Mouse (Mus musculus) forebrain, embryonic 10.5 days (tissue): ENCODE data around the gene Prdm9. TPM values are rescaled to one million over a fixed set of nuclear protein-coding genes. Genes with fewer than 3 reads are reported as not detected.
A peak's percentile ranks its signal among the peaks of the same experiment; 100 is the strongest.
"Not testable (repeated sequence)": the region's sequence is repeated elsewhere in the genome, so short reads cannot be mapped to it uniquely, and the experiment has no call there.

Source experiments
- DNase-seq: peaks from one replicate; pipeline ENCODE4 v3.0.0-alpha.2; 2017; ENCODE audit warnings: low spot score; ENCODE audit errors: extremely low spot score
- H3K27ac ChIP-seq: fragments of 300-500 bp; sonication (generic); 2 replicates; pipeline ENCODE4 v1.5.1; 2016; ENCODE audit warnings: mild to moderate bottlenecking
- H3K27me3 ChIP-seq: fragments of 300-500 bp; sonication (generic); 2 replicates; pipeline ENCODE4 v1.6.1; 2016; ENCODE audit warnings: mild to moderate bottlenecking; ENCODE audit not compliant: poor library complexity, severe bottlenecking
- H3K36me3 ChIP-seq: fragments of 300-500 bp; sonication (generic); replicated peaks from 2 replicates; pipeline ENCODE4 v1.6.1; 2016; ENCODE audit warnings: mild to moderate bottlenecking, moderate library complexity
- H3K4me1 ChIP-seq: fragments of 300-500 bp; sonication (generic); 2 replicates; pipeline ENCODE4 v1.6.1; 2016
- H3K4me3 ChIP-seq: fragments of 300-500 bp; sonication (generic); 2 replicates; pipeline ENCODE4 v1.5.1; 2016; ENCODE audit warnings: mild to moderate bottlenecking, moderate library complexity
- H3K9me3 ChIP-seq: fragments of 300-500 bp; sonication (generic); 2 replicates; pipeline ENCODE4 v1.6.1; 2016; ENCODE audit warnings: mild to moderate bottlenecking, moderate library complexity
- WGBS: fragments of 180-500 bp; shearing (Covaris S2); methylation state at CpG from one replicate; pipeline ENCODE4 v1.1.7; 2016; 5-methylcytosine and 5-hydroxymethylcytosine counted together
- polyA plus RNA-seq: library from polyadenylated mRNA; unstranded; fragments of >200 nt; fragmentation: Nextera tagmentation; extraction: Ambion mirVana; gene quantifications from 2 replicates; pipeline ENCODE4 v1.2.1, GENCODE M21; 2016

The Prdm9 gene
- polyA plus RNA-seq, 1 experiment from 2014 or later: 3.2 TPM

DNA sequence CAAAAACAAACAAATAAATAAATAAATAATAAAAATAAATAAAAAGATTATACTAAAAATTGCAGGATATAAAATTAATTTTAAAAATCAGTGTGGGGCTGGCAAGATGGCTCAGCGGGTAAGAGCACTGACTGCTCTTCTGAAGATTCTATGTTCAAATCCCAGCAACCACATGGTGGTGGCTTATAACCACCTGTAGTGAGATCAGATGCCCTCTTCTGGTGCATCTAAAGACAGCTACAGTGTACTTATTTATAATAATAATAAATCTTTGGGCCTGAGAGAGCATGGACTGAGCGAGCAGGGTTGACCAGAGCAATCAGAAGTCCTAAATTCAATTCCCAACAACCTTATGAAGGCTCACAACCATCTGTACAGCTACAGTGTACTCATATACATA, 4.2 kb downstream of the Prdm9 start:
- WGBS: 95% methylated on average over 2 of the region's 2 CpGs
- H3K4me3 ChIP-seq: no peak overlapping the region
- no peaks in the 10 kb centered on the region for H3K9me3 ChIP-seq
- peaks cover 7% of the 10 kb centered on the region for H3K27me3 ChIP-seq
- no peaks in the 10 kb centered on the region for H3K36me3 ChIP-seq
- peaks cover 10% of the 10 kb centered on the region for H3K4me1 ChIP-seq
- no peak overlapping the region for H3K27ac ChIP-seq
- DNase-seq: no peak

- Histone ChIP-seq H3K4me1 (peaks cover 4% of the 10 kb centered on the region; the same call in 1 of the 2 replicates), H3K27ac (no peak overlapping the region), H3K4me3 (no peak overlapping the region), H3K27me3 (no peaks in the 10 kb centered on the region), H3K36me3 (peaks cover 4% of the 10 kb centered on the region), H3K9me3 (peaks cover 2% of the 10 kb centered on the region; the same call in 1 of the 2 replicates)
- DNase-seq: no peak
- 45% methylated on average over 1 of the region's 1 CpGs for WGBS
These were observed 14.4 kb downstream of the Prdm9 start for GRCm38 (mm10) chr17:15549713-15550112.

GRCm38 (mm10) chr17:15546440-15546839, 17.7 kb downstream of the Prdm9 start:
- no peak overlapping the region for H3K4me3 ChIP-seq
- H3K4me1 ChIP-seq: peaks cover 4% of the 10 kb centered on the region; the same call in 1 of the 2 replicates
- peaks cover 18% of the 10 kb centered on the region for H3K9me3 ChIP-seq
- no peak for DNase-seq
- WGBS: 85% methylated on average over 4 of the region's 4 CpGs
- H3K27ac ChIP-seq: no peak overlapping the region
- H3K36me3 ChIP-seq: peaks cover 5% of the 10 kb centered on the region
- H3K27me3 ChIP-seq: no peaks in the 10 kb centered on the region

- H3K4me1 ChIP-seq, H3K4me3 ChIP-seq, DNase-seq, H3K36me3 ChIP-seq, H3K27ac ChIP-seq, H3K27me3 ChIP-seq: not testable (repeated sequence)
- H3K9me3 ChIP-seq: peaks cover 18% of the 10 kb centered on the region
- WGBS: 66% methylated on average over 4 of the region's 4 CpGs
These were observed 20.3 kb downstream of the Prdm9 start for GRCm38 (mm10) chr17:15543868-15544267.

DNA sequence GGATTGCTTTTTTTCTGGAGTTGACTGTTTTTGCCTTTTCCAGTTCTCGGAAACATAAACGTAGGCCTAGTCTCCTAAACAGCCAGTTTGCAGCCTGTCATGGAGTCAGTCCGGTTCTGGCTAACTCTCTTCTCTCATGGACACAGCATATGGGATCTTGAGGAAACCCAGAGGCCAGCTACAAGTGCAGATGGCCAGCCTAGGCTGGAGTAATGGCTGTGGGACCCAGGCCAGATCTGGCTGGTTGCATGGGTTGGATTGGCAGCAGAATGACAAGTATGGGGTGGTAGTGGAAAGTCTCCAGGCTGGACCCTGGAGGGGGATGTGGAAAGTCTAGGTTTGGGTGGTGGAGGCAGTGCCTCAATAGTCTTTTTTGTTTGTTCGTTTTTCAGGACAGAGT, 23.8 kb downstream of the Prdm9 start:
- Histone ChIP-seq H3K4me1 (peaks cover 9% of the 10 kb centered on the region), H3K27ac (no peak overlapping the region), H3K27me3 (peaks cover 28% of the 10 kb centered on the region), H3K36me3 (peaks cover 5% of the 10 kb centered on the region), H3K4me3 (no peak overlapping the region), H3K9me3 (peaks cover 18% of the 10 kb centered on the region)
- no peak for DNase-seq
- 74% methylated on average over 4 of the region's 4 CpGs for WGBS

DNA sequence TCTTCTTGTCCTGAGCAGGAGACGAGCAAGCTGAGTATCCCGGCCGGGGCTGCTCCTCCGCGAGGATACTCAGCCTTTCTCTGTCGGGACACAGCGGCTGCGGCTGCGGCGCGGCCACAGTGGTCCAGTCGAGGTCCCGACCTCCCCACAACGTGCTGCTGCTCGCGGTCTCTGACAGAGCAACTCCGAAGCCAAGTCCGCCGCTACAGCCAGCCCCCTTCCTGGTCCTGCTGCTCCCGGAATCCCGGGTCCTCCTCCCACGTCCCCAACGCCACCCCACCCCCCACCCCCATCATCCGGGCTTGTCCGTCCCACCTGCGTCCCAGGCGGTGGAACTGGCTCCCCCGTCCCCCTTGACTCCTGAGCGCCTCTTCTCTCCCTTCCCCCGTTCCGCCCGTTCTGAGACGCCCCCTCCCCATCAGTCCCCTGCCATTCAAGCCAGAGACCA, 27.7 kb downstream of the Prdm9 start:
- under 1% methylated on average over 33 of the region's 33 CpGs for WGBS
- Histone ChIP-seq H3K9me3 (no peaks in the 10 kb centered on the region), H3K4me1 (peaks cover 9% of the 10 kb centered on the region), H3K27ac (peak overlapping the region; percentile 70), H3K36me3 (no peaks in the 10 kb centered on the region), H3K27me3 (peaks cover 39% of the 10 kb centered on the region), H3K4me3 (peak overlapping the region; percentile 65)
- DNase-seq: peak; percentile 57

DNA sequence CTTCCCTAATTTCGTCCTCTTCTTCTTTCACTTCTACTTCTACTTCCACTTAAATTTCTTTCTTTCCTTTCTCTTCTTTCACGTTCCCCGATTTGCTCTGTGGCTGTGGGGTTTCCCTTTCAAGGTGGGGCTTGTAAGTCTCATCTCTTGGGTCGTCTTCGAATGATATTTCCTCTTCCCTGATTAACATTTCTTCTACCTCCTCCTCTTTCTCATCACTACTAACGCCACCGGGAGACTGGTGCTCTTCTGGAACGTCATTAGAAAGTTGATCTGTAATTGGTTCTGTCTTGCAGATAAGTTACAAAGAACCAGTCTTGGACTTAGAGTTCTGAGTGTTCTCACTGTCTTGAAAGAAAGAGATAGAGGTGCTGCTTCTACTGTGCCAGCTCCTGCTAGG, 28.2 kb downstream of the Prdm9 start:
- Histone ChIP-seq H3K36me3 (no peaks in the 10 kb centered on the region), H3K27ac (no peak overlapping the region), H3K27me3 (peaks cover 39% of the 10 kb centered on the region), H3K9me3 (no peaks in the 10 kb centered on the region), H3K4me1 (peaks cover 9% of the 10 kb centered on the region), H3K4me3 (peak overlapping the region; percentile 65)
- DNase-seq: no peak
- 18% methylated on average over 8 of the region's 8 CpGs for WGBS

GRCm38 (mm10) chr17:15535162-15535800, 28.9 kb downstream of the Prdm9 start:
- no peak overlapping the region for H3K4me3 ChIP-seq
- WGBS: 72% methylated on average over 11 of the region's 11 CpGs
- no peaks in the 10 kb centered on the region for H3K9me3 ChIP-seq
- no peak overlapping the region for H3K27ac ChIP-seq
- peaks cover 39% of the 10 kb centered on the region for H3K27me3 ChIP-seq
- peaks cover 13% of the 10 kb centered on the region for H3K4me1 ChIP-seq
- DNase-seq: no peak
- no peaks in the 10 kb centered on the region for H3K36me3 ChIP-seq

GRCm38 (mm10) chr17:15530141-15530540, 34.0 kb downstream of the Prdm9 start:
- no peaks in the 10 kb centered on the region for H3K9me3 ChIP-seq
- no peak overlapping the region for H3K27ac ChIP-seq
- 7% methylated on average over 5 of the region's 5 CpGs for WGBS
- H3K27me3 ChIP-seq: peaks cover 9% of the 10 kb centered on the region
- H3K4me3 ChIP-seq: no peak overlapping the region
- peak; percentile 28 for DNase-seq
- H3K4me1 ChIP-seq: peaks cover 34% of the 10 kb centered on the region
- H3K36me3 ChIP-seq: peaks cover 7% of the 10 kb centered on the region

DNA sequence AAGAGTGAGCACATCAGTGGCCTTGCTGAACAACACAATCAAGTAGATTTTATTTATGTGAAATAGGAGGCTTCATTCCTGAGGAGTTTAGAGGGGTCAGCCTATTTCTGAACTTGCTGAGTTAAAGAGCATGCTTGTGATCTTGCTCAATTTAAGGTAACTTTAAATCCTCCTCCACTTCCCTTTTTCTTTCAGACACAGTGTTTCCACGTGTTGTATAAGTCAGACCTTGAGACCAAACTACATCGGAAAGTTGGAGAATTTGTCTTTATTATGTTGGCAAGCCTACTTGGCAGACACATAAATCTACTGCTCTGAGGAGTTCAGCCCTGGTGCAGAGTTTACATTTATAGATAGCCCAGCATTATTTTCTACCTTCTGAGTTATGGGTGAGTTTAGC, 35.3 kb downstream of the Prdm9 start:
- Histone ChIP-seq H3K4me3 (no peak overlapping the region), H3K4me1 (peaks cover 34% of the 10 kb centered on the region), H3K9me3 (no peaks in the 10 kb centered on the region), H3K27ac (no peak overlapping the region), H3K36me3 (peaks cover 19% of the 10 kb centered on the region), H3K27me3 (no peaks in the 10 kb centered on the region; the same call in 1 of the 2 replicates)
- WGBS: 85% methylated on average over 2 of the region's 2 CpGs
- DNase-seq: no peak

DNA sequence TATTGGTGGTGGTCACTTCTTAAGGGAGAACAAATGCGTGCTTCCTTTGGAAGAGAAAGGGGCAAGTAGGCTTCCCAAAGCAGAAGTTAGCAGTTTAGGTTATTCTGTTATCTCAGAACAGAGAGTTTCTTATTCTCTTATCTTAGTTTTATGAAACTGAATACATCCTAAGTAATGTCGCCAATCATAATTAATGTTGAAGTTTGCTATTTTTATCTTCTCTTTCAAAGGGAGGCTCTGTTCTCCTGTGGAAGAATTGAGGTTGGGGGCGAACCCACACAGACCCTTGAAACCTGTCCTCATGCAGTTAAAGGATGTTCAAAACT, 36.4 kb downstream of the Prdm9 start:
- H3K27ac ChIP-seq: peak overlapping the region; percentile 91; the same call in 1 of the 2 replicates
- peaks cover 34% of the 10 kb centered on the region for H3K4me1 ChIP-seq
- no peaks in the 10 kb centered on the region for H3K27me3 ChIP-seq
- H3K4me3 ChIP-seq: peak overlapping the region; percentile 68
- DNase-seq: no peak
- H3K36me3 ChIP-seq: peaks cover 30% of the 10 kb centered on the region
- no peaks in the 10 kb centered on the region for H3K9me3 ChIP-seq
- 60% methylated on average over 3 of the region's 3 CpGs for WGBS

DNA sequence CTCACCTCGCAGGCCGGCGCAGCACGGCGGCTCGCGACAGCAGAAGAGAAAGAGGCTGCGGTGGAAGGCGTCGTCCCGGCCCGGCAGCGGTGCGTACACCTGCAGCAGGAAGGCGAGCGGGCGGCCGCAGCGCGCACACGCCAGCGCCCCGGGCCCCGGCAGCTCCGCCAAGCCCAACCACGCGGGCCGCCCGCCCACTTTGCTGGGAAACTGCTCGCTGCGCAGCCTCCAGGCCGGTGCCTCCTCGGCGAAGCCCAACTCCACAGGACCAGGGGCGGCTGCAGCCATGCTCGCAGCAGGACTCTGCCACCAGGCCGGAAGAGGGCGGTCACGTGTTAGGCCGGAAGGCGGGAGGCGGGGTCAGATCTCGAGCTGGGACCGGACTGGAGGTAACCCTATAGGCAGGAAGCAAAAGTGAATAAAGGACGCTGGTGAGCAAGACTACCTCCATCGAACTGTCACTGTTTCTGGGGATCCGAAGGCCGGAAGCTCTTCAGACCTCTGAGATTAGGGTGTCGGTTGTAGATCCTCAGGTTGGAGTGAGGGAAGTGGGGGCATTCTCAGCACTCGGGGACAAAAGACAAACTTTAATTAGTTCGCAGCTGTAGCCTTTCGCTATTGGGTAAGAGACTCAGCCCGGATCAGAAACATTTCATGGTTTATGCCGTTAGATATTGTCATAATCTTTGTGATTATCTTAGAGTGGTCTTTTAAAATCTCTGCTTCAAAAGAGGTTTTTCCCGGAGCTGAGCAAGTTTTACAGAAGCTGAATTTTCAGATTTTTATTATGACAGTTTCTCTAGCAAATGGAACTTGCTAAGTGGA, 37.0 kb downstream of the Prdm9 start, which contains the start of gene Pdcd2:
Pdcd2 (minus strand) TSS at position 316 of the 825 bp plus-strand sequence.
- 2% methylated on average over 55 of the region's 55 CpGs for WGBS
- DNase-seq: peak; percentile 98
- H3K27ac ChIP-seq: peak within 1 kb of the TSS; percentile 91
- peaks cover 36% of the 10 kb centered on the region for H3K36me3 ChIP-seq
- peak within 1 kb of the TSS; percentile 68 for H3K4me3 ChIP-seq
- H3K9me3 ChIP-seq: no peaks in the 10 kb centered on the region
- H3K27me3 ChIP-seq: no peaks in the 10 kb centered on the region
- H3K4me1 ChIP-seq: peaks cover 34% of the 10 kb centered on the region

DNA sequence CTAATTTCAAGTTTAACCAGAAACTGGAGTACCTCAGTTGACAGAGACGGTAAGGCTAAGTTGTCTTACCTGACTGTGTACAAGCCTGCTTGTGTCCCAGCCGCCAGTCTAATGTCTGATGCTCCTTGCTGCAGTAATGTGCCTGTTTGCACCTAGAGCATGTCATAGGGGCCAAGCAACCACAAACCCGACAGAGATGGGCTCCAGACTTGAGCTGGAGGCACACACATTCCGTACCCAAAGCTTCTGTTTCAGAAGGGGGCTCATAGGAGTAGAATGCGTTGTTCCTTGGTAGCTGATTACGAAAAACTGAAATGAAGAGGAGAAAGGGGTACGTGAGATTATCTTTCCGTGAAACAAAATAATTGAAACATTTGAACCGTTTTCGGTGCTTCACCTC, 37.9 kb downstream of the Prdm9 start:
- H3K9me3 ChIP-seq: no peaks in the 10 kb centered on the region
- peak; percentile 19 for DNase-seq
- H3K4me1 ChIP-seq: peaks cover 34% of the 10 kb centered on the region
- peak overlapping the region; percentile 91 for H3K27ac ChIP-seq
- WGBS: 21% methylated on average over 10 of the region's 10 CpGs
- H3K27me3 ChIP-seq: no peaks in the 10 kb centered on the region
- H3K4me3 ChIP-seq: peak overlapping the region; percentile 68
- peaks cover 45% of the 10 kb centered on the region for H3K36me3 ChIP-seq
